Mouse (Mus musculus) hindbrain, embryonic 13.5 days (tissue): ENCODE results near the gene Ambra1. TPM values are rescaled to one million over a fixed set of nuclear protein-coding genes. Genes with fewer than 3 reads are reported as not detected.
A peak's percentile ranks its signal among the peaks of the same experiment; 100 is the strongest.

Experiments used
- ATAC-seq: fragments of 200-750 bp; cut with Nextera tagmentation; 2 replicates; pipeline ENCODE4 v1.8.0; 2017; ENCODE audit warnings: moderate TSS enrichment; ENCODE audit not compliant: low FRiP score
- H3K27ac ChIP-seq: fragments of 300-500 bp; sonication (generic); 2 replicates; pipeline ENCODE4 v1.5.1; 2015; ENCODE audit warnings: inconsistent platforms, mild to moderate bottlenecking, moderate library complexity
- H3K27me3 ChIP-seq: fragments of 300-500 bp; sonication (generic); 2 replicates; pipeline ENCODE4 v1.6.1; 2015; ENCODE audit warnings: mild to moderate bottlenecking, inconsistent platforms
- H3K36me3 ChIP-seq: fragments of 300-500 bp; sonication (generic); 2 replicates; pipeline ENCODE4 v1.6.1; 2015; ENCODE audit warnings: mild to moderate bottlenecking, inconsistent platforms
- H3K4me1 ChIP-seq: fragments of 300-500 bp; sonication (generic); replicated peaks from 2 replicates; pipeline ENCODE4 v1.6.1; 2015; ENCODE audit warnings: inconsistent platforms
- H3K4me2 ChIP-seq: fragments of 300-500 bp; sonication (generic); 2 replicates; pipeline ENCODE4 v1.6.1; 2015; ENCODE audit warnings: inconsistent platforms, mild to moderate bottlenecking, moderate library complexity
- H3K4me3 ChIP-seq: fragments of 300-500 bp; sonication (generic); 2 replicates; pipeline ENCODE4 v1.5.1; 2015; ENCODE audit warnings: mild to moderate bottlenecking, inconsistent platforms
- H3K9ac ChIP-seq: fragments of 300-500 bp; sonication (generic); 2 replicates; pipeline ENCODE4 v1.6.1; 2015; ENCODE audit warnings: mild to moderate bottlenecking, inconsistent platforms
- H3K9me3 ChIP-seq: fragments of 300-500 bp; sonication (generic); 2 replicates; pipeline ENCODE4 v1.6.1; 2016; ENCODE audit warnings: inconsistent platforms
- WGBS: fragments of 180-500 bp; shearing (Covaris S2); methylation state at CpG from one replicate; pipeline ENCODE4 v1.1.7; 2015; 5-methylcytosine and 5-hydroxymethylcytosine counted together
- polyA plus RNA-seq: library from polyadenylated mRNA; unstranded; fragments of >200 nt; fragmentation: Nextera tagmentation; extraction: Ambion mirVana; gene quantifications from 2 replicates; pipeline ENCODE4 v1.2.1, GENCODE M21; 2015

Ambra1 gene
- polyA plus RNA-seq, 1 experiment from 2014 or later: 21.8 TPM

GRCm38 (mm10) chr2:91878387-91879180 is 148.7 kb downstream of the Ambra1 start:
- WGBS: 73% methylated on average over 7 of the region's 7 CpGs
- H3K36me3 ChIP-seq: peaks cover 15% of the 10 kb centered on the region
- H3K4me3 ChIP-seq: no peak overlapping the region
- no peak for ATAC-seq
- H3K27ac ChIP-seq: peak overlapping the region; percentile 58
- H3K9ac ChIP-seq: no peak overlapping the region
- H3K27me3 ChIP-seq: no peaks in the 10 kb centered on the region
- H3K9me3 ChIP-seq: no peaks in the 10 kb centered on the region
- 0 out of 2 replicates have a peak, but pooled peaks cover 6% of the 10 kb centered on the region for H3K4me1 ChIP-seq
- H3K4me2 ChIP-seq: no peak overlapping the region

GRCm38 (mm10) chr2:91883961-91884360 is 154.0 kb downstream of the Ambra1 start:
- 0 out of 2 replicates have a peak, but pooled peaks cover under 1% of the 10 kb centered on the region for H3K4me1 ChIP-seq
- no peak overlapping the region for H3K4me3 ChIP-seq
- no peak for ATAC-seq

GRCm38 (mm10) chr2:91884616-91885015 is 154.7 kb downstream of the Ambra1 start:
- no peak for ATAC-seq
- peaks cover 22% of the 10 kb centered on the region for H3K36me3 ChIP-seq
- 78% methylated on average over 4 of the region's 4 CpGs for WGBS
- no peaks in the 10 kb centered on the region for H3K4me1 ChIP-seq
- H3K4me3 ChIP-seq: no peak overlapping the region
- no peak overlapping the region for H3K4me2 ChIP-seq
- no peak overlapping the region for H3K27ac ChIP-seq
- H3K9me3 ChIP-seq: no peaks in the 10 kb centered on the region
- H3K9ac ChIP-seq: no peak overlapping the region
- H3K27me3 ChIP-seq: no peaks in the 10 kb centered on the region

More at GRCm38 (mm10) chr2:91883961-91884360, 154.0 kb downstream of the Ambra1 start:
- no peak overlapping the region for H3K9ac ChIP-seq
- H3K27ac ChIP-seq: no peak overlapping the region
- H3K36me3 ChIP-seq: peaks cover 22% of the 10 kb centered on the region
- no peaks in the 10 kb centered on the region for H3K27me3 ChIP-seq
- no peak overlapping the region for H3K4me2 ChIP-seq
- no peaks in the 10 kb centered on the region for H3K9me3 ChIP-seq
- WGBS: 75% methylated on average over 4 of the region's 4 CpGs

- no peak overlapping the region for H3K9ac ChIP-seq
- H3K9me3 ChIP-seq: no peaks in the 10 kb centered on the region
- H3K27me3 ChIP-seq: no peaks in the 10 kb centered on the region
- no peaks in the 10 kb centered on the region for H3K4me1 ChIP-seq
- H3K36me3 ChIP-seq: no peaks in the 10 kb centered on the region; the same call in 1 of the 2 replicates
- 84% methylated on average over 3 of the region's 3 CpGs for WGBS
- H3K4me2 ChIP-seq: no peak overlapping the region
- H3K4me3 ChIP-seq: no peak overlapping the region
- ATAC-seq: no peak
- H3K27ac ChIP-seq: no peak overlapping the region
Observed at GRCm38 (mm10) chr2:91894716-91895115, 164.8 kb downstream of the Ambra1 start.

GRCm38 (mm10) chr2:91895401-91895800 is 165.5 kb downstream of the Ambra1 start:
- H3K9ac ChIP-seq: no peak overlapping the region
- ATAC-seq: no peak
- H3K27ac ChIP-seq: no peak overlapping the region
- peaks cover 6% of the 10 kb centered on the region for H3K36me3 ChIP-seq
- H3K27me3 ChIP-seq: no peaks in the 10 kb centered on the region
- H3K9me3 ChIP-seq: no peaks in the 10 kb centered on the region
- H3K4me2 ChIP-seq: no peak overlapping the region
- H3K4me1 ChIP-seq: no peaks in the 10 kb centered on the region
- 91% methylated on average over 3 of the region's 3 CpGs for WGBS
- H3K4me3 ChIP-seq: no peak overlapping the region

GRCm38 (mm10) chr2:91897968-91898367 is 168.0 kb downstream of the Ambra1 start:
- no peak overlapping the region for H3K27ac ChIP-seq
- no peak overlapping the region for H3K4me2 ChIP-seq
- no peak overlapping the region for H3K4me3 ChIP-seq
- H3K36me3 ChIP-seq: peaks cover 13% of the 10 kb centered on the region
- H3K4me1 ChIP-seq: no peaks in the 10 kb centered on the region
- H3K27me3 ChIP-seq: no peaks in the 10 kb centered on the region
- H3K9ac ChIP-seq: no peak overlapping the region
- no peak for ATAC-seq
- no peaks in the 10 kb centered on the region for H3K9me3 ChIP-seq

GRCm38 (mm10) chr2:91899141-91899540 is 169.2 kb downstream of the Ambra1 start:
- no peak for ATAC-seq
- H3K27me3 ChIP-seq: no peaks in the 10 kb centered on the region
- H3K4me2 ChIP-seq: no peak overlapping the region
- H3K4me3 ChIP-seq: no peak overlapping the region
- no peak overlapping the region for H3K9ac ChIP-seq
- no peaks in the 10 kb centered on the region for H3K9me3 ChIP-seq
- no peaks in the 10 kb centered on the region for H3K4me1 ChIP-seq
- peaks cover 13% of the 10 kb centered on the region for H3K36me3 ChIP-seq
- no peak overlapping the region for H3K27ac ChIP-seq
- WGBS: 92% methylated on average over 3 of the region's 3 CpGs

- no peak overlapping the region for H3K9ac ChIP-seq
- 92% methylated on average over 8 of the region's 8 CpGs for WGBS
Observed at GRCm38 (mm10) chr2:91900431-91900830, 170.5 kb downstream of the Ambra1 start.

GRCm38 (mm10) chr2:91902336-91902735 is 172.4 kb downstream of the Ambra1 start:
- no peak overlapping the region for H3K4me2 ChIP-seq
- H3K27me3 ChIP-seq: no peaks in the 10 kb centered on the region
- H3K4me1 ChIP-seq: peaks cover 12% of the 10 kb centered on the region
- ATAC-seq: no peak
- 65% methylated on average over 5 of the region's 5 CpGs for whole genome bisulfite sequencing
- no peak overlapping the region for H3K27ac ChIP-seq
- no peaks in the 10 kb centered on the region for H3K9me3 ChIP-seq
- H3K9ac ChIP-seq: no peak overlapping the region
- no peak overlapping the region for H3K4me3 ChIP-seq
- peaks cover 19% of the 10 kb centered on the region for H3K36me3 ChIP-seq

More at GRCm38 (mm10) chr2:91900431-91900830, 170.5 kb downstream of the Ambra1 start:
- Histone ChIP-seq H3K36me3 (peaks cover 13% of the 10 kb centered on the region), H3K9me3 (no peaks in the 10 kb centered on the region), H3K4me2 (no peak overlapping the region), H3K4me1 (peaks cover 11% of the 10 kb centered on the region), H3K4me3 (no peak overlapping the region), H3K27ac (no peak overlapping the region), H3K27me3 (no peaks in the 10 kb centered on the region)
- no peak for ATAC-seq

GRCm38 (mm10) chr2:91903171-91903925 is 173.4 kb downstream of the Ambra1 start:
- no peak for ATAC-seq
- Histone ChIP-seq H3K4me3 (no peak overlapping the region), H3K4me1 (peaks cover 12% of the 10 kb centered on the region), H3K27me3 (no peaks in the 10 kb centered on the region), H3K9ac (no peak overlapping the region), H3K27ac (no peak overlapping the region), H3K36me3 (peaks cover 23% of the 10 kb centered on the region), H3K4me2 (no peak overlapping the region), H3K9me3 (no peaks in the 10 kb centered on the region)
- WGBS: 91% methylated on average over 3 of the region's 3 CpGs

- Histone ChIP-seq H3K27ac (peak overlapping the region; percentile 75), H3K4me1 (peaks cover 12% of the 10 kb centered on the region), H3K4me3 (no peak overlapping the region), H3K36me3 (peaks cover 30% of the 10 kb centered on the region), H3K27me3 (no peaks in the 10 kb centered on the region), H3K9ac (no peak overlapping the region), H3K4me2 (no peak overlapping the region), H3K9me3 (no peaks in the 10 kb centered on the region)
- 53% methylated on average over 5 of the region's 5 CpGs for WGBS
- ATAC-seq: 0 out of 2 replicates have a peak, but pooled peaks have one; percentile 68
Observed at GRCm38 (mm10) chr2:91904618-91905307, 174.8 kb downstream of the Ambra1 start.

- Histone ChIP-seq H3K27me3 (no peaks in the 10 kb centered on the region), H3K4me1 (peaks cover 12% of the 10 kb centered on the region), H3K4me3 (no peak overlapping the region), H3K4me2 (no peak overlapping the region), H3K36me3 (peaks cover 30% of the 10 kb centered on the region), H3K9me3 (no peaks in the 10 kb centered on the region), H3K9ac (no peak overlapping the region), H3K27ac (no peak overlapping the region)
- WGBS: 97% methylated on average over 2 of the region's 2 CpGs
- no peak for ATAC-seq
Observed at GRCm38 (mm10) chr2:91906141-91906540, 176.2 kb downstream of the Ambra1 start.
